Mouse (Mus musculus) stomach, embryonic 15.5 days (tissue): Measurements from ENCODE around the gene Daam2. TPM values are rescaled to one million over a fixed set of nuclear protein-coding genes. Genes with fewer than 3 reads are reported as not detected.
A peak's percentile ranks its signal among the peaks of the same experiment; 100 is the strongest.

ENCODE experiments used
- ATAC-seq: fragments of 200-750 bp; cut with Nextera tagmentation; 2 replicates; pipeline ENCODE4 v1.8.0; 2017; ENCODE audit warnings: low read depth, moderate number of reproducible peaks, moderate TSS enrichment; ENCODE audit not compliant: insufficient read depth, low FRiP score
- H3K27ac ChIP-seq: fragments of 300-500 bp; sonication (generic); 2 replicates; pipeline ENCODE4 v1.5.1; 2015; ENCODE audit warnings: mild to moderate bottlenecking, inconsistent platforms
- H3K27me3 ChIP-seq: fragments of 300-500 bp; sonication (generic); replicated peaks from 2 replicates; pipeline ENCODE4 v1.6.1; 2015; ENCODE audit warnings: inconsistent platforms
- H3K36me3 ChIP-seq: fragments of 300-500 bp; sonication (generic); 2 replicates; pipeline ENCODE4 v1.6.1; 2015; ENCODE audit warnings: inconsistent platforms
- H3K4me1 ChIP-seq: fragments of 300-500 bp; sonication (generic); 2 replicates; pipeline ENCODE4 v1.6.1; 2015; ENCODE audit warnings: inconsistent platforms
- H3K4me2 ChIP-seq: fragments of 300-500 bp; sonication (generic); 2 replicates; pipeline ENCODE4 v1.6.1; 2015; ENCODE audit warnings: mild to moderate bottlenecking, inconsistent platforms
- H3K4me3 ChIP-seq: fragments of 300-500 bp; sonication (generic); replicated peaks from 2 replicates; pipeline ENCODE4 v1.5.1; 2015; ENCODE audit warnings: inconsistent platforms
- H3K9ac ChIP-seq: fragments of 300-500 bp; sonication (generic); 2 replicates; pipeline ENCODE4 v1.6.1; 2015; ENCODE audit warnings: inconsistent platforms
- H3K9me3 ChIP-seq: fragments of 300-500 bp; sonication (generic); 2 replicates; pipeline ENCODE4 v1.6.1; 2016; ENCODE audit warnings: inconsistent platforms
- WGBS: fragments of 180-500 bp; shearing (Covaris S2); methylation state at CpG from one replicate; pipeline ENCODE4 v1.1.7; 2015; 5-methylcytosine and 5-hydroxymethylcytosine counted together
- polyA plus RNA-seq: library from polyadenylated mRNA; unstranded; fragments of >200 nt; fragmentation: Nextera tagmentation; extraction: Ambion mirVana; gene quantifications from 2 replicates; pipeline ENCODE4 v1.2.1, GENCODE M21; 2015

Gene Daam2
- polyA plus RNA-seq, 1 experiment from 2014 or later: 7.2 TPM

GRCm38 (mm10) chr17:49561985-49562384 lies 2.2 kb downstream of the Daam2 start:
- Histone ChIP-seq H3K4me1 (0 out of 2 replicates have a peak, but pooled peaks cover 4% of the 10 kb centered on the region), H3K4me3 (peak overlapping the region; percentile 58), H3K27ac (0 out of 2 replicates have a peak overlapping the region, but pooled peaks have one; percentile 7), H3K27me3 (no peaks in the 10 kb centered on the region), H3K9ac (no peak overlapping the region), H3K9me3 (no peaks in the 10 kb centered on the region), H3K4me2 (peak overlapping the region; percentile 72), H3K36me3 (no peaks in the 10 kb centered on the region)
- WGBS: 60% methylated on average over 4 of the region's 4 CpGs
- no peak for ATAC-seq

- WGBS: 29% methylated on average over 5 of the region's 5 CpGs
- H3K4me3 ChIP-seq: no peak overlapping the region
Observed at GRCm38 (mm10) chr17:49559786-49560289, 4.3 kb downstream of the Daam2 start.

GRCm38 (mm10) chr17:49556169-49556568 lies 8.0 kb downstream of the Daam2 start:
- WGBS: 77% methylated on average over 3 of the region's 3 CpGs
- H3K27ac ChIP-seq: no peak overlapping the region
- ATAC-seq: no peak

More at GRCm38 (mm10) chr17:49559786-49560289, 4.3 kb downstream of the Daam2 start:
- Histone ChIP-seq H3K27me3 (no peaks in the 10 kb centered on the region), H3K4me1 (0 out of 2 replicates have a peak, but pooled peaks cover 4% of the 10 kb centered on the region), H3K36me3 (no peaks in the 10 kb centered on the region), H3K27ac (no peak overlapping the region), H3K9ac (no peak overlapping the region), H3K9me3 (no peaks in the 10 kb centered on the region), H3K4me2 (no peak overlapping the region)
- no peak for ATAC-seq

GRCm38 (mm10) chr17:49551991-49552390 lies 12.2 kb downstream of the Daam2 start:
- H3K4me2 ChIP-seq: no peak overlapping the region
- no peak overlapping the region for H3K27ac ChIP-seq
- WGBS: 79% methylated on average over 7 of the region's 7 CpGs
- H3K4me3 ChIP-seq: no peak overlapping the region
- no peak for ATAC-seq
- H3K27me3 ChIP-seq: no peaks in the 10 kb centered on the region
- no peaks in the 10 kb centered on the region for H3K4me1 ChIP-seq
- H3K9me3 ChIP-seq: no peaks in the 10 kb centered on the region
- no peaks in the 10 kb centered on the region for H3K36me3 ChIP-seq
- no peak overlapping the region for H3K9ac ChIP-seq

More at GRCm38 (mm10) chr17:49556169-49556568, 8.0 kb downstream of the Daam2 start:
- Histone ChIP-seq H3K4me2 (no peak overlapping the region), H3K4me3 (no peak overlapping the region), H3K4me1 (0 out of 2 replicates have a peak, but pooled peaks cover 4% of the 10 kb centered on the region), H3K9me3 (no peaks in the 10 kb centered on the region), H3K36me3 (no peaks in the 10 kb centered on the region), H3K27me3 (no peaks in the 10 kb centered on the region), H3K9ac (no peak overlapping the region)

GRCm38 (mm10) chr17:49551465-49551864 lies 12.7 kb downstream of the Daam2 start:
- H3K27me3 ChIP-seq: no peaks in the 10 kb centered on the region
- H3K9me3 ChIP-seq: no peaks in the 10 kb centered on the region
- H3K4me3 ChIP-seq: no peak overlapping the region
- ATAC-seq: no peak
- no peak overlapping the region for H3K9ac ChIP-seq
- no peak overlapping the region for H3K4me2 ChIP-seq
- H3K4me1 ChIP-seq: no peaks in the 10 kb centered on the region
- 84% methylated on average over 2 of the region's 2 CpGs for whole genome bisulfite sequencing
- no peak overlapping the region for H3K27ac ChIP-seq
- H3K36me3 ChIP-seq: no peaks in the 10 kb centered on the region

- Histone ChIP-seq H3K36me3 (no peaks in the 10 kb centered on the region), H3K9me3 (no peaks in the 10 kb centered on the region), H3K4me3 (no peak overlapping the region), H3K27me3 (no peaks in the 10 kb centered on the region), H3K4me1 (0 out of 2 replicates have a peak, but pooled peaks cover under 1% of the 10 kb centered on the region), H3K27ac (no peak overlapping the region), H3K4me2 (no peak overlapping the region), H3K9ac (no peak overlapping the region)
- WGBS: 70% methylated on average over 4 of the region's 4 CpGs
- ATAC-seq: no peak
Observed at GRCm38 (mm10) chr17:49545997-49546396, 18.1 kb downstream of the Daam2 start.

- WGBS: 77% methylated on average over 4 of the region's 4 CpGs
- Histone ChIP-seq H3K4me1 (0 out of 2 replicates have a peak, but pooled peaks cover 5% of the 10 kb centered on the region), H3K27me3 (no peaks in the 10 kb centered on the region), H3K27ac (no peak overlapping the region), H3K9ac (no peak overlapping the region), H3K36me3 (no peaks in the 10 kb centered on the region), H3K9me3 (no peaks in the 10 kb centered on the region), H3K4me3 (no peak overlapping the region), H3K4me2 (no peak overlapping the region)
- no peak for ATAC-seq
Observed at GRCm38 (mm10) chr17:49545424-49545823, 18.7 kb downstream of the Daam2 start.

- H3K27ac ChIP-seq: no peak overlapping the region
- H3K4me3 ChIP-seq: no peak overlapping the region
- H3K27me3 ChIP-seq: no peaks in the 10 kb centered on the region
- no peak overlapping the region for H3K9ac ChIP-seq
- H3K36me3 ChIP-seq: no peaks in the 10 kb centered on the region
- H3K4me1 ChIP-seq: peaks cover 12% of the 10 kb centered on the region
- no peak overlapping the region for H3K4me2 ChIP-seq
- 94% methylated on average over 2 of the region's 2 CpGs for WGBS
- H3K9me3 ChIP-seq: no peaks in the 10 kb centered on the region
- ATAC-seq: no peak
Observed at GRCm38 (mm10) chr17:49544561-49544960, 19.6 kb downstream of the Daam2 start.

- Histone ChIP-seq H3K36me3 (no peaks in the 10 kb centered on the region), H3K27me3 (no peaks in the 10 kb centered on the region), H3K27ac (no peak overlapping the region), H3K9me3 (no peaks in the 10 kb centered on the region), H3K4me3 (no peak overlapping the region), H3K4me2 (no peak overlapping the region), H3K9ac (no peak overlapping the region), H3K4me1 (peaks cover 27% of the 10 kb centered on the region)
- 70% methylated on average over 14 of the region's 14 CpGs for WGBS
- ATAC-seq: no peak
Observed at GRCm38 (mm10) chr17:49540706-49541105, 23.4 kb downstream of the Daam2 start.

GRCm38 (mm10) chr17:49539204-49539603 lies 24.9 kb downstream of the Daam2 start:
- H3K9ac ChIP-seq: no peak overlapping the region
- H3K4me3 ChIP-seq: no peak overlapping the region
- H3K27me3 ChIP-seq: no peaks in the 10 kb centered on the region
- no peak overlapping the region for H3K4me2 ChIP-seq
- no peaks in the 10 kb centered on the region for H3K9me3 ChIP-seq
- H3K27ac ChIP-seq: no peak overlapping the region
- no peaks in the 10 kb centered on the region for H3K36me3 ChIP-seq
- ATAC-seq: no peak
- 12% methylated on average over 8 of the region's 8 CpGs for WGBS
- peaks cover 27% of the 10 kb centered on the region for H3K4me1 ChIP-seq

GRCm38 (mm10) chr17:49535580-49535979 lies 28.6 kb downstream of the Daam2 start:
- no peaks in the 10 kb centered on the region for H3K27me3 ChIP-seq
- peak overlapping the region; percentile 52 for H3K27ac ChIP-seq
- H3K36me3 ChIP-seq: no peaks in the 10 kb centered on the region
- no peak overlapping the region for H3K4me2 ChIP-seq
- H3K9me3 ChIP-seq: no peaks in the 10 kb centered on the region
- 28% methylated on average over 4 of the region's 4 CpGs for WGBS
- no peak overlapping the region for H3K4me3 ChIP-seq
- H3K9ac ChIP-seq: no peak overlapping the region
- ATAC-seq: no peak
- H3K4me1 ChIP-seq: peaks cover 22% of the 10 kb centered on the region

- ATAC-seq: no peak
- Histone ChIP-seq H3K4me3 (no peak overlapping the region), H3K36me3 (no peaks in the 10 kb centered on the region), H3K27ac (peak overlapping the region; percentile 45; the same call in 1 of the 2 replicates), H3K4me1 (peaks cover 14% of the 10 kb centered on the region; the same call in 1 of the 2 replicates), H3K9ac (no peak overlapping the region), H3K4me2 (no peak overlapping the region), H3K27me3 (no peaks in the 10 kb centered on the region), H3K9me3 (no peaks in the 10 kb centered on the region)
- WGBS: 52% methylated on average over 9 of the region's 9 CpGs
Observed at GRCm38 (mm10) chr17:49534267-49534719, 29.9 kb downstream of the Daam2 start.
